Mouse (Mus musculus): Measurements from ENCODE around the gene Zfand4.
"Not testable (repeated sequence)": the region's sequence is repeated elsewhere in the genome, so short reads cannot be mapped to it uniquely, and the experiment has no call there.

Gene Zfand4

DNA sequence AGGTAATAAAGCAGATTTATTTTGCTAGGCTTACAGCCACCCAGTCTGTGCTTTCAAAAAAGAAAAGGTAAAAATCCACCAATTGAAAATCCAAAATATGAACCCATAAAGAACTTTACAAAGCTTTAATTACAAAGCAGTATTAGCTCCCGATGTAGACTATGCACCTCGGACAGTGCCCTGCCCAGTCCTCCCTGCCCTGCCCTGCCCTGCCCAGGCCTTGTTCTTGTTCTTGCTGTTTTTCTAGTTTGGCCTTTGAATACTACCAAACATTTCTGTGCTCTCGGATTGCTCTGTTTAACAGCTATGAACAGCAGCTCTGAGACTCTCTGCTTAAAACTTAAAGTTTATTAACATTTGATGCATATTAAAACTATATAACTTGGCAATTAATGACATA is 62.6 kb downstream of the Zfand4 start:
- no peak for DNase-seq

DNA sequence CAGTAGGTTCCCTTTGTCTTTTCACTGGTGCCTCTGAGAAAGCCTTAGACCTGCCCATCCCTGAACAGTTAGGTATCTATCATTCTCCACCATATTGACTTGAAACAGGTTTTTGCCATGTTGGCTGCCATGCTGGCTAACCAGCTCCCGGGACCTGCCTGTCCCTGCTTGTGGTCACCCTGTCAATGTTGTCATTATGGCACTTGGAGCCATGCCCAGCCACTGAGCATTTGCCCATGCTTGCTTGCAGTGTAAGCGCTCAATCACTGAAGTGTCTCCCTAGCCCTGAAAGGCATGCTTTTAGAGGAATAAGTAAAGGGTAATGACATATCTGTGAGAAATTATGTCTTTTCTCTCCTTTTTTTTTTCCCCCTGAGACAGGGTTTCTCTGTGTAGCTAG is 67.4 kb downstream of the Zfand4 start:
- DNase-seq = no peak

DNA sequence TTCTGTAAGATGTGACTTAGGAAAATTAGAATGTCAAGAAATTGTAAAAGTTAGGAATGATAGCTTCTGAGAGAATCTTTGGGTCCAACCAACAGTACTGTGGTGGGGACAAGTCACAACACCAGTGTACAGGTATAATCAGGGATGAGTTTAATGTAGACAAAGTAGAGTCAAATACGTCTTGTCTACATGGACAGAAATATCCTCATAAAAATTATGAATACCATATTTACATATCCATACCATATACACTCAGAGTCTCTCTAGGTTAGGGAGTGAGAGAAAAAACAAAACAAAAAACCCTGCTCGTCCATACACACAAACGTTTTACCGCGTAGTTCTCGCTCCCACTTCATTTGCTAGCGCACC is 73.4 kb downstream of the Zfand4 start:
- no peak for DNase-seq

DNA sequence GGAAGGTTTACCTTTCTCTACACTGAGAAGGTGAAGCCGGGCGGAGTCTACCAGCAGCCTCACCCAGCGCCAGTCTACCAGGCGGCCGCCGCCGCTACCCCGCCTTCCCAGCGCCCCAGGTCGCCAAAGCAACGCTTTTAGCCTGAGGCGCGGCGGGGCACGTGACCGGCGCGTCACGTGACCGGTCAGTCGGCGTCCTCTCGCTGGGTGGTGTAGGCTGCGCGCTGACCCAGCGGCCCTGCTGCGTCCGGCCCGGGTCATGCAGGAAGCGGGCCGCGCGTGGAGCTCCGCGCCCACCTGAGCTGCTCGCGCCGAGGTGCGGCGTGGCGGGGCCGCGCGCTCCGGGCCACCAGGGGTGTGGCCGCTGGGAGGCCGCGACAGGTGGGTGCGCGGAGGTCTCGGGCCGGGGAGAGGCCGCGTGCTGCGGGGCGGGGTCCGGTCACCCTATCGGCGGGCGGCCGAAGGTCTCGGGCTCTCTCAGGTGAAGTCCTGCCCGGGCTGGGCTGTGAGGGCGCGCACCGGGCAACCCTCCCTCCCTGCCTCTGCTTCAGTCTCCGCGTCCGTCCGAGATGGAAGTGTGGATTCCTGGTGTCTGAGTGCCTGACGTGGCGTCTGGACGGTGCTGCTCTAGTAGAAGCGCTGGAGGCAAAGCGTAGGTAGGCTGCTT is 73.9 kb downstream of the Zfand4 start, which contains the start of gene March8:
March8 (plus strand) TSS at position 190 of the 667 bp plus-strand sequence.
- peak; percentile 96 for DNase-seq

DNA sequence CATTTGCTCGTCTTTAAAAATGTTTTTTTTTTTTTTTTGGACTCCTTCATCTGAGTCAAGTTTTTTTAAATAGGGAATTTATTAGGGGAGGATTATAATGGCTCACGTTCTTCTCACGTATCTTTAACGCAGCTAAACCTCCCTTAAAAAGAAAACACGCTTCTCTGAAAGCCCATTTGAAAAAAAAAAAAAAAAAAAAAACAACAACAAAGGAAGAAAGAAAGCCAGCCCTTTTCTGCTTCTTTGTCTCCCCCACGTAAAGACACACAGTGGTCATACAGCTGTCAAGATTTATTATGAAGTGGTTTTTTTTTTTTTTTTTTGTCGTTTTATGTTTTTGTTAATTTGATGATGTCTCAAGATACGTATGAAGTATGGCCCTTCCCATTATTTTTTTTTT is 74.5 kb downstream of the Zfand4 start:
- no peak for DNase-seq

DNA sequence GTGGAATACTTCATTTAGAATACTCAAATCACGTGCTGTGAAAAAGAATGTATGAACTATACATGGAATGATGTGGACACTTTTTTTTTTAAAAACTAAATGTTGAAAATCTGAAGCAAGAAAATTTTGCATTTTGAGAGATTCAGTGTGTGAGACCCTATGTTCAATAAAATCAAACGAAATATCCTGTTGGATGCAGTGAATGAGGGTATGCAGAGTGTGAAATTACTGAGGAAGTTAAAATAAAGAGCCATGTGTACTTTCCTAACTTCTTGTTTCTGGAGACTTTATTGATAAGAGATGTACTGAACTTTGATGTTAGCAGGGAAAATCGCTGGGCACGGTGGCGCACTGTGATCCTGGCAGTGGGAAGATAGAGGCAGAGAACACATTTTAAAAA is 75.1 kb downstream of the Zfand4 start:
- DNase-seq = peak; percentile 46

DNA sequence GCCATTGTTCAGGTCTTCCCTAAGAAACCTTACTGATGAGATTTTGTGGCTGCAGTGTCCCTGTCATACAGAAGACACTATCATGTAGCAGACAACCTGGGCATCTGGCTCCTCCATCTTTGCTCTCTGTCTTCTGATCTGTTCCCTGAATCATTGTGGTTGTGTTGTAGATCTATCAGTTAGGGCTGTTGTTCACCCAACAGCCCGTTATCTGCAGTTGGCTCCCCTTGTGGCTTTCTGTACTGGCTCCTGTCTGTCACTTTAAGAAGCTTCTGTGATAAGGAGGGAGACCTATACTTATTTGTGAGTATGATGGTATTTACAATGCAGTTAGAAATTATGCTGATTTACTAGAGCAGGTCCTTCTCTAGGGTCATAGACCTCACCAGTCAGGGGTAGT is 76.5 kb downstream of the Zfand4 start:
- DNase-seq = peak; percentile 29

DNA sequence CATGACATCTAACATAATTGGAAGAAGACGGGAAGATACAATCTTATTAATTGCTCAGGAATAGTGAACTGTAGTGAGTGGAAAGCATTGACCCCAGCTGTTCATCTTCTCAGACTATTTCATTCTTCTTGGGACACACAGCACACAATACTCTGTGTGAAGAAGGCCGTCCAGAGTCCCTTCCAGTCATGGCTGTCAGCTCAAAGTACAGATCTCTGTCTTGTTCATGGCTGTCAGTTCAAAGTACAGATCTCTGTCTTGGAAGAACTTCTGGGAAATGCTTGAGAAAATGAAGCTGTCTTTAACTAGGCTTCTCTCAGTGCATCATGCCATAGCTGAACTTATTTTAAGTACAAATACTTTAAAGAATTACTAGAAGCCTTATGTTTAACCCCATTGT is 83.9 kb downstream of the Zfand4 start:
- DNase-seq = no peak

DNA sequence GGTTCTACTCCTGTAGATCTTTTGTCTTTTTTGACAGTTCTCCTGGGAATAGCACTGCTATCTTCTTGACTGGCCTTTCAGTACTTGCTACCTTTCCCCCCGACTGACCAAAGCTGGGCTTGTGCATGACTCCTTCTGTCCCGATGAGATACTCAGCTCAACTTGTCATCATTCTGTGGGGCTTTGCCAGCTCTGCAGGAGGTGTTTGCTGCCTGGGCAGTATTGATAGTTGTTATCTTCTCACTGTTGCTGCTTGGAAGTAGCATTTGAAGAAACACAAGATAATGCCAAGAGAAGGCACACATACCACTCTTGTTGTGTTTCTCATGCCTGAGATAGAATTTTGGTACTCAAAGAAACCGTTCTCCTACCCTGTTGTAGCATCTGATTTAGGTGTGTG is 86.0 kb downstream of the Zfand4 start:
- peak; percentile 87 for DNase-seq

DNA sequence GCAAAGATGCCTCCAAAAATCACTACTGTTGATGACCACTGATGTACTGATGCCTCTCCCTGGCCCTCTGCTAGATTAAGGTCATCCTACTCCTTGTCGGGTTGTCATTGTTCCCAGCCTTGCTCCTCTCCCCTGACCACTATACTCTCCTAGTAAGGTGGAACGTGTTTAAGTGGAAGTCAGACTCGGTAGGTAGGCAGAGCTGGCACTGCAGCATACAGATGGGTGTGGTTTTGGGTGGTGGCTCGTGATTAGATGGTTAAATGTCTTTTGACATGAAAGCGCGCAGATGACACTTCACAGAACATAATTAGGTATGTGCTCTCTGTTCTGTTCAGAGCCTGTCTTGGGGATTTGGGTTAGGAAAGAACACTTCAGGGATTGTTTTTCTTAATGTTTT is 86.6 kb downstream of the Zfand4 start:
- DNase-seq = peak; percentile 83

DNA sequence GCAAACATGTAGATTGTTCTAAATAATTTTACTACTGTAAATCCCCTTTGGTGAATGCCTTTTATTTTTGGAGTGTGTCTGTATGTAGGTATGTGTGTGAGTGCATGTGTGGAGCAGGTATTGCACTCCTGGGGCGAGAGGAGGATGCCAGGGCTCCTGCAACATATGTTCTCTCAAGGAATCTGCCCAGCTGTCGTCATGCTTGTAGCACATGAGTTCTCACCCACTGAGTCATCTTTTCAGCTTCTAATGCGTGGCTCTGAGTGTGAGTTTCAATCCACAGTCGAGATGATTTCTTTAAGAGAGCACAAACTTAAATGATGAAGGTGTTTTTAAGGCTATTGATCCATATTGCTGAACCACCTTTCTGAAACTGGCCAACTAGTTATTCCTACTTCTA is 87.5 kb downstream of the Zfand4 start:
- DNase-seq = peak; percentile 57

DNA sequence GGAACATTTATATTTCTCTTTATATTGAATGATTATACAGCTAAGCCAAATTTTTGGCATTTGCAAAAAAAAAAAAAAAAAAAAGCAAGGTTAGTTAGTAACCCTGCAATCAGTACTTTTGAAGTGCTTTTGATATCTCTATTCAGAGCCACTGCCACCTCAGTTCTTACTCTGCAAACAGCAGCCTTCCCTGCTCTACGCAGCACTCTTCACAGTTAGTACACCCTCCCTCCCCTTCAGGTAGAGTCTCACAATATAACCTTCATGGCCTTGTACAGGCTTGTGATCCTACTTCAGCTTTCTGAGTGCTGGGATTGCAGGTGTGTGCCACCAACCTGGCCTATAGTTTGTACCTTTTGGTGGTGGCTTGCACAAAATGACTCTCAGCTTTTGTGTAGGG is 89.4 kb downstream of the Zfand4 start:
- DNase-seq = no peak

DNA sequence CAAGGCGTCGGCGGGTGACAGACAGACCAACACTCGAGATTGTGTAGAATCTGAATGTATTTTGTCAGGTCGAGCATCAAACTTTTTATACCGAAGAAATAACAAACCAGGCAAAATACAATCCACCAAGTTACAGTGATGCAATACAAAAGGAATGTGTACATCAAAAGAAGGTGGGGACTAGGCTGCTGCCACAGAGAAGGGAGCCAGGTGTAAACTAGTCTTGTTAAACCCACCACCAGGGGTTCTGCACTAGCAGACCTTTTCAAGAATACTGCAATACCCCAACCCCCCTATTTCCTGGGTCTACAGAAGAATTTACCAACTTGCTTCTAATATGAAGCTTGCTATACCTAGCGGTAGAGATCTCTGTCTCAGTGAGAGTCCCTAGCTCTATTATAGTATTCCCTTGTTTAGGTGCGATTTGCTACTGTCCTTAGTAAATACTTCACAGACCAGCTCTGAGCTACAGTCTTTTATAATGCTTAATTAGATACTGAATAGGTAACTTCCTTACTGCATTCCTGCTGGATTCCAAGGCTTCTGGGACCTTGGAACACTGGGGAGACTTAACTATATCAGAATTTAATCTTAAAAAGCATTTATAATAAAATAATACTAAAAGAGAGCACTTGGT is 92.4 kb downstream of the Zfand4 start:
- DNase-seq = not testable (repeated sequence)

DNA sequence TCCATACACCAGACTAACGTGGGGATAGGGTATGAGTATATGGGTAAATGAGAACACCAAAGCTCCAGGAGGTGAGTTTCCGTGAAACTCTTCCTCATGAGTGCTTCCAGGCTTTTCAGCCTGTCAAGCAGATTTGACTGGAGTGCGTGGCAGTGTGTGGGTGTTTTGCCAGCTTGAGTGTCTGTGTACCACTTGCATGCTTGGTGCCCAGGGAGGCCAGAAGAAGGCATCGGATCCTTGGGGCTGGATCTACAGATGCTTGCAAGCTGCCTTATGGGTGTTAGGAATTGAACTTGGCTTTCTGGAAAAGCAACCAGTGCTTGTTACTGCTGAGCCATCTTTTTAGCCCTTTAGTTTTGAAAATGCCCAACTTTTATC is 92.9 kb downstream of the Zfand4 start:
- DNase-seq = no peak

DNA sequence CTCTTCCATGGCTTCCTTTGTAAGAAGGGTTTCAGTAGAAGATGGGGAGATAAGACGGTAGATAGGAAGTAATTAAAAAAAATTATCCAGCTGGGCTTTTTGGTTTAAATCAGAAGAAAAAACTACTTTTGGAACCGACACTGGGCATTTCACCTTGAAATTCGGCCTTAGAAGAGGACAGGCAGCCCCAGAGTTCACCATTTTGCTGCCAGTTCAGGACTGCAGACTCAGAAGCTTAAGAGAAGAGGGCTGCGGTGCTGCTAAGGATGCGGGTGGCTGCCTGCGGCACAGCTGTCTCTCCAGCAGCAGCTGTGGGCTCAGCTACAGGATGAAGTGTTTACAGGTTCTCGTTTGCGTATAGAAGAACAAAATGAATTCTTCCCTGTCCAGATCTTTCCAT is 94.0 kb downstream of the Zfand4 start:
- no peak for DNase-seq

DNA sequence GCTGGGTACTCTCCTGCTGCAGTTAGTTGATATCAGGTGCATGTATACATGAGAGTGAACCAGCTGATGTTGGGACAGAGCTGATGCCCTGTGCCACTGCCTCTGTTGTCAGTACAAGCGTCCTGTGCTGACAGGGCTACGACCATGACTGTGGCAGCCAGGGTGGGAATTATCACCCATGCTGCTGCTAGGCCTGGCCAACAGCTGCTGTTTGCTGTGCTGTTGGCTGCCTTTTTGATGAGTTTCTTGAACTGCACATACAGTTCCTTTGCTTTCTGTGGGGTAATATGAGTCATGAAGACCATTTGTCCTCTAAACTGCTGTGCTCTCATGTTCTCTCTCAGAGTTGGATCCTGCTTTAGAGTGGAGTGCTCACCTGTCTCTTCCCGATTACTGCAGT is 95.2 kb downstream of the Zfand4 start:
- DNase-seq = no peak

DNA sequence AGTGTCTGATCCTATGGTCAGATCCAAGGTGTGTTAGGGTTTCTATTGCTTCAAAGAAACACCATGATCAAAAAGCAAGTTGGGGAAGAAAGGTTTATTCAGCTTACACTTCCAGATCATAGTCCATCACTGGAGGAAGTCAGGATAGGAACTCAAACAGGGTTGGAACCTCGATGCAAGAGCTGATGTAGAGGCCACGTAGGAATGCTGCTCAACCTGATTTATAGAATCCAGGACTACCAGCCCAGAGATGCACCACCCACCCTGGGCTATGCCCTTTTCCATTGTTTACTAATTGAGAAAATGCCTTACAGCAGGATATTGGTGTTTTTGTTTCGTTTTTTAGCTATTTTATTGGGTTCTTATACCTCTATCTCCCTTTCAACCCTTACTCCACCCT is 97.4 kb downstream of the Zfand4 start:
- no peak for DNase-seq

DNA sequence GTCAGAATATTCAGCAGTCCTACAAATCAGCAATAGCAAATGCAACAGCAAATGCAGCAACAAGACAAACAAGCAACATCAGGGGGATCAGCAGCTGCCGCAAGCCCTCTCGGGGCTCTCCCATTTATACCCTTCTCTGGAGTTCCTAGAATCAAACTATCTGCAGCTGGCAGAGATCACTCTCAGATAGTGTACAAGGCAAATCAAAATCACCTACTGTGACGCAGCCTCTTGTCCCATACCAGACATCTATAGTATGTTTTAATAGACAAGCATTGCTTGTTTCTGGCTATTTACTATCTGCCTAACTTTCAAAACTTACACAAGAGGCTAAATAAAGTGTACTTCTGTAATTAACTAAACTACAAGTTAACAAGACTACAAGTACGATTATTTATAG is 98.0 kb downstream of the Zfand4 start:
- DNase-seq = no peak

DNA sequence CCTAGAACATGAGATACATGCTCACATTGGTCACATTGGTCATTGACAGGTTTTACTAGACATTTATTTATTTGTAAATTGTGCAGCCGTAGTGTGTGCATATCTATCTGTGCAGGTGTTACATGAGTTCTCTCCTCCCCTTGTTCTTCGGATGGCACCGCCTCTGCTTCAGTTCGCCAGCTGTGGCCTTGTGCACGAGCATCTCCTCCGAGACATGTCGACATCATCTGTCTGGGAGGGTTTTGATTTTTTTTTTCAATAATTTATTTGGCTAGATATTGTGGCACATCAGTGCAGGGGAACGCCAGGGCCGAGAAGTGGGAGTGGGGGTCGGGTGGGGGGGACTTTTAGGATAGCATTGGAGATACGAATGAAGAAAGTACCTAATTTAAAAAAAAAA is 103.9 kb downstream of the Zfand4 start:
- DNase-seq = no peak

DNA sequence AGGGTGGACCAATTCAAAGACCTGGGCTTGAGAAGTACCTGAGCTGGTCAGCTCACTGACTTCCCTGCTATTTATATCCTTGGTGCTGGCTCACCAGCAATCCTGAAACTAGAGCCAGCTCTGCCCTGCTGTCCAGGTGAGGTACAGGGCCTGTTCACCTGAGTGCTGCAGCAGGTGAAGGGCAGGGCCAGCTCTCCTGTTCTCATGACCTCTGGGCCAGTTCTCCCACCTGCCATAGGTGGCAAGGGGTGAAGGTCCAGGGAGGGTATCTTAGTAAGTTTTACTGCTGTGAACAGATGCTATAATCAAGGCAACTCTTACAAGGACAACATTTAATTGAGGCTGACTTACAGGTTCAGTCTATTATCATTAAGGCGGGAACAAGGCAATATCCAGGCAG is 105.8 kb downstream of the Zfand4 start:
- no peak for DNase-seq

DNA sequence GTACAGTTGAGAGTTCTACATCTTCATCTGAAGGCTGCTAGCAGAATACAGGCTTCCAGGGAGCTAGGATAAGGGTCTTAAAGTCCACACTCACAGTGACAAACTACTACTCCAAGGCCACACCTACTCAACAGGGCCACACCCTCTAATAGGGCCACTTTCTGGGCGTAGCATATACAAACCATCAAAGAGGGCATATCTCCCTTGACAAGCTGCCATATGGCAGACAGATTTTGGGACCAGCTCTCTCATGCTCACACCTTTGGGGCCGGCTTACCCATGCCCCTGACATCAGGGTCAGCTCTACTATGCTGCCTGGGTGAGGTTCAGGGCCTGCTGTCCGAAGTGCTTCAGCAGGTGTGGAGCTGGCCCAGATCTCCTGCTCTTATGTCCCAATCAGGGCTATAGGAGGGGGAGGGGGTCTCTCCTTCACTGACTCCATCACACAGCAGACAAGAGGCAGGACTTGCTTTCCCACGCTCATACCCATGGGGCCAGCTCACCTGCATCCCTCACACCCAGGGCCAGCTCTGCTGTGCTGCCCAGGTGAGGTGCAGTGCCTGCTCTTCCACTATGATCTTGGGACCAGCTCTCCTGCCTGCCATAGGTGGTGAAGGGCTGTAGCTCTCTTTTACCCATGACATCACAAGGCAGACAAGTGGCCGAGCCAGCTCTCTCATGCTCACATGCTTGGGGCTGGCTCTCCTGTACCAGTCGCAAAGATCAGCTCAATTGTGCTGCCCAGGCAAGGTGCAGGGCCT is 106.4 kb downstream of the Zfand4 start:
- peak; percentile 79 for DNase-seq

DNA sequence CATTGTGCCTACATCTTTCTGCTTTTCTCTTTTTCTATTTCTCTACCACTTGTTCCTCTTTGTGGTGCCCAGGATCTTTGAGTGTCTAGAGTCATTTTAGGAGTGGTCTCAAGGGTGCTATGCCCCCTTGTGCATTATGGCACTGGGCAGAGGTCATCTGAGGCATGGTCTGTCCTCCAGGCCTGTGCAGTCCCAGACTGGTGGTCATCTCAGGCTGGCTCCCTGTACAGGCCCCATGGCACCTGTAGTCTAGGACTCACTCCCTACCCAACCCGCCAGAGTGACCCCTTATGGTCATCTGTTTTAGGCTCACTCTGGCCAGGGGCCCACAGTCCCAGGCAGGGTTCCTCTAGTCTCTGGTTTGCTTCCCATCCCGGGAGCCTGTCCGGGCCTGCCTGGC is 107.5 kb downstream of the Zfand4 start:
- DNase-seq = no peak

DNA sequence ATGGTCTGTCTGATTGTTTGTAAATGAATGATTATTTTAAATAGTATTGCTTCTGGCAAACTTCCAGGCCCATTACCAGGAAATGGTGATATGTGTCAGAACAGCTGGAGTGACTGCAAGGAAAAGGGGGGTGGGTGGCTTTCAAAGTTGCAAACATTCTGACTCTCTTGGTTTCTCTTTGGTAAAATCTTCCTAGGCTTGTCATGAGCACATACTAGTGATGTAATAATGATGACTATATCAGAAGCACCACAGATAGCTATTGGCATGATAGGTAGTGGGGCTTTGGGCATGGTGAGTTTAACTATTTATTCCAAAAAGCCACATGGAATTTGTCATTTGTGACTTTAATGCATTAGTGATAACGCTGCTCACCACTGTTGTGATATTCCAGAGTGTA is 110.1 kb downstream of the Zfand4 start:
- no peak for DNase-seq

DNA sequence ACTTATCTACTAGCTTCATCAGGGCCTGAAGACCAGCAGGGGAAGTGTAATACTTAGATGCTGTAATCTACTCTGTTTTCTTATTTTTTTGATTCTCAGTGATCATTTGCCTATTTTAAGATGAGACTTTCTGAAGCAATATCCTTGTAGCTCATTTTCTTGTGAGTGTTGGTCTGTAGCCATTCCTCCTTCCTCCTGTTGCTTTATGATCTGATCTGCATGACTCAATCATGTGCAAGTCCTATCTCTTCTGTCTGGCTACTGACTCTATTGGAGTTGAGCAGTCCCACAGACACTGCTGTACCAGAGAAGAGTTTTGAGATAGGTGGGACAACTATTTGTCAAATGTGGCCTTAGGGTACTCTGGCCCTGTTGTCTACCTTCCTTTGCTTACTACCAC is 110.6 kb downstream of the Zfand4 start:
- no peak for DNase-seq
